Mouse (Mus musculus): ENCODE results near the gene Gm20422. TPM values are rescaled to one million over a fixed set of nuclear protein-coding genes. Genes with fewer than 3 reads are reported as not detected.

Gene Gm20422
- polyA plus RNA-seq, 1 experiment from 2014 or later: 1.3 TPM

DNA sequence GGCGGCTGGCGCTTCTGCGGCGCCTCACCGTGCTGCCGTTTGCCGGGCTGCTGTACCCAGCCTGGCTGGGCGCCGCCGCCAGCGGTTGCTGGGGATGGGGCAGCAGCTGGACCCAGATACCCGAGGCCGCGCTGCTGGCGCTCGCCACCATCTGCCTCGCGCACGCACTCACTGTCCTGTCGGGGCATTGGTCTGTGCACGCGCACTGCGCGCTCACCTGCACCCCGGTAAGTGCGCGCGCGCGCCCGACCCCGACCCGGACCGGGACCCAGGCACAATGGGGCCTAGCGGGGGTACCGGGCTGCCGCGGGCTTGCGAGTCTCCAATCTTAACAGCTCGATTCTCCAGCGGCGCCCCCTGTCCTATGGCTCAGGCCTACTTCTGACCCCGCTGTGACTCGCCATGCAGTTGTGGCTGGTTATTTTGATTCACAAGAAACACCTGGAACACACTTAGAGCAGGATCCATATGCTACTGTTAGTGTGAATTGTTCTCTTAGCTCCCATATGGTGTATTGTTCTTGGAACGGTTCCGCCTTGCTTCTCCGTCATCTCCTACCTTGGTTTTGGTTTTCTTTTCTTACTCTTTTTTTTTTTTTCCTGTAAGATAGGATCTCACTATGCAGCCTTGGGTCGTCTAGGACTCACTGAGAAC lies 16.9 kb upstream of the Gm20422 start:
- peak overlapping the region; percentile 83 for H3K4me2 ChIP-seq (replicated peaks)
- peak; percentile 74 for ATAC-seq (ENCODE audit: low FRiP score, low read depth)
- H3K9me3 ChIP-seq: no peaks in the 10 kb centered on the region
- peak overlapping the region; percentile 87 for H3K9ac ChIP-seq
- H3K36me3 ChIP-seq: peaks cover 30% of the 10 kb centered on the region
- peak overlapping the region; percentile 51 for H3K27ac ChIP-seq
- WGBS: under 1% methylated on average over 48 of the region's 48 CpGs
- H3K4me3 ChIP-seq: peak overlapping the region; percentile 97
- peaks cover 13% of the 10 kb centered on the region for H3K4me1 ChIP-seq
- no peaks in the 10 kb centered on the region for H3K27me3 ChIP-seq (replicated peaks)

DNA sequence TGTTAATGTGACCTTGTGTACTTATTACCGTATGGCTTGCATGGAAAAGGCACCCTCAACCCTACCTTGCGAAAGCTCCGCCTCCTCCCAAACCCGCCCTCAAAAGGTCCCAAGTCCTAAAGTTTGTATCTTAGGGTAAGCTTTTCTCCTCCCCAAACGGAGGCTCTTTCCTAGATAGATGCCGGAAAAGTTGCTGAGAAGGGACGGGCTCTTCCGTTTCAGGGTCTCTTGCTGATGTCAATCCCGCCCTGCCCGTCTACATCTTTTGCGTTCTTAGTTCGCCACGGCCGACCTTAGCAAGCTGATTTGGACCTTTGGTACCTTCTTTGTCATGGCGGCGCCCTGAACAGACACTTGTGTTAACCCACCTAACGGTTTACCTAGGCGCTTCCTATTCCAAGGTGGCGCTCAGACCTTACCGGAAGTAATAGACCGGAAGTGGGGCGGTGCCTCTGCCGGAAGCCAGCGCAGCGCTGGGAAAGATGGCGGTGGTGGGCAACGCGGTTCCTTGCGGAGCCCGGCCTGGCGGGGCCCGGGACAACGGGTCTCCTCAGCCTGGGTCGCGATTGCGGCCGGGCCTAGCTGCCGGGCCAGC lies 16.2 kb upstream of the Gm20422 start, which contains the start of the genes Atp13a1 and Zfp866:
Atp13a1 (plus strand) TSS at position 391 of the 595 bp plus-strand sequence.
Zfp866 (minus strand) TSS at position 406 of the 595 bp plus-strand sequence.
- peak within 1 kb of the TSS; percentile 51 for H3K27ac ChIP-seq

DNA sequence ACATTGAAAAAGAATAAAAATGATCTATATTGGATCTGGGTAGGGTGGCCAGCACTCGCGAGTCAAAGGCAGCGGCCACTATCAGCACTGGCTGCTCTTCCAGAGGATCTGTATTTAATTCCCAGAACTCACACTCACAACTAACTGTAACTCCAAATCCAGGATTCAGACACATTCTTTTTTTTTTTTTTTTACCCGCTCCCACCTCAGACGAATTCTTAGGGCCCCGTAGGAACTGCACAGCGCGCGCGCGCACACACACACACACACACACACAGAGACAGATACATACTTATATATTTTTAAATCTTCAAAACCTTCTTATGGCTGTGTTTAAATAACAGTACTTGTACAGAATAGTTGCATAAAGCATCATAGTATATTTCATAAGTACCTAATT lies 15.7 kb upstream of the Gm20422 start:
- Histone ChIP-seq H3K4me1 (peaks cover 13% of the 10 kb centered on the region), H3K4me2 (replicated peaks) (peak overlapping the region; percentile 83), H3K36me3 (peaks cover 18% of the 10 kb centered on the region), H3K9me3 (no peaks in the 10 kb centered on the region), H3K4me3 (peak overlapping the region; percentile 97), H3K27me3 (replicated peaks) (no peaks in the 10 kb centered on the region), H3K9ac (peak overlapping the region; percentile 87), H3K27ac (no peak overlapping the region)
- peak; percentile 26; the same call in 1 of the 2 replicates for ATAC-seq (ENCODE audit: low FRiP score, low read depth)
- WGBS: 34% methylated on average over 11 of the region's 11 CpGs

More for the DNA sequence above, 16.2 kb upstream of the Gm20422 start, which contains the start of the genes Atp13a1 and Zfp866:
- H3K9me3 ChIP-seq: no peaks in the 10 kb centered on the region
- peak within 1 kb of the TSS; percentile 87 for H3K9ac ChIP-seq
- peak within 1 kb of the TSS; percentile 97 for H3K4me3 ChIP-seq
- peaks cover 23% of the 10 kb centered on the region for H3K36me3 ChIP-seq
- peak within 1 kb of the TSS; percentile 83 for H3K4me2 ChIP-seq (replicated peaks)
- under 1% methylated on average over 38 of the region's 38 CpGs for WGBS
- H3K27me3 ChIP-seq (replicated peaks): no peaks in the 10 kb centered on the region
- peak; percentile 96 for ATAC-seq (ENCODE audit: low FRiP score, low read depth)
- peaks cover 13% of the 10 kb centered on the region for H3K4me1 ChIP-seq

DNA sequence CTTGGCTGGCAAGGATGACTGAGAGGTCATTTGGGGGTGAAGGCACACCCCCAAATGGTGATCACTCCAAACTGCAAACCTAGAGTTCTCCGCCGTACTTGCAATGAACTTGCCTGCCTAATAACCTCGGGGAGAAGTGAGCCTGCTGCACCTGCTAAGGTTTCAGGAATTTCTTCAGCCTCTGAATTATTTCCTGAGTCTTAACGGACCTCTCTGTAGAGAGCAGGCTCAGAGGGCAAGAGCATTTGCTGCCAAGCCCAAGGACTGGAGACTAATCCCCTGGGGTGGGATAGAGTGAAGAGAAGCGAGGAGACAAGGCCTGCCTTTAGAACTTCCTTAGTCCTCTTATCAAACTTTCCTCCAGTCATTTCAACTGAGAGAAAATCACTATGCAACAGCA lies 15.0 kb upstream of the Gm20422 start:
- Histone ChIP-seq H3K4me1 (peaks cover 13% of the 10 kb centered on the region), H3K4me2 (replicated peaks) (no peak overlapping the region), H3K27me3 (replicated peaks) (no peaks in the 10 kb centered on the region), H3K9ac (no peak overlapping the region), H3K9me3 (no peaks in the 10 kb centered on the region), H3K36me3 (peaks cover 12% of the 10 kb centered on the region; the same call in 1 of the 2 replicates), H3K4me3 (no peak overlapping the region), H3K27ac (no peak overlapping the region)
- no peak for ATAC-seq (ENCODE audit: low FRiP score, low read depth)
- WGBS: 84% methylated on average over 5 of the region's 5 CpGs

DNA sequence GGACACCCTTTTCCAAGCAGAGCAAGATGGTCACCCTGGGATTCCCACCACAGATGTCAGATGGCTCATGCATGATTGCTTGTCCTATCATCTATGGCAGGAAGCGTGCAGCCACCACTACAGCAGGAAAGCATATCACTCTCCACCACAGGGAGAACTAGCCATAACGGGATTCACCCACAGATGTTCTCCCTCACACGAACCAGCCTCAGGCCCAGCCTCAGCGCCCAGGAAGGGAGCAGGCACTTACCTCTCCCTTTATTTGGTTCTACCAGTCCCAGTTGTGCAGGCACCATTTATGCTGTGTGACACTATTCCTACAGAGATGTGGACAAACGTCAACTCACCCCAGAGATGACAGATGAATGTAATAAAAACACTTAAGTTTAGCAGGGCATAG lies 14.4 kb upstream of the Gm20422 start:
- no peak for ATAC-seq (ENCODE audit: low FRiP score, low read depth)
- Histone ChIP-seq H3K4me1 (peaks cover 13% of the 10 kb centered on the region), H3K4me2 (replicated peaks) (no peak overlapping the region), H3K27ac (no peak overlapping the region), H3K4me3 (no peak overlapping the region), H3K36me3 (peaks cover 6% of the 10 kb centered on the region; the same call in 1 of the 2 replicates), H3K9ac (no peak overlapping the region), H3K9me3 (no peaks in the 10 kb centered on the region), H3K27me3 (replicated peaks) (no peaks in the 10 kb centered on the region)
- WGBS: 90% methylated on average over 5 of the region's 5 CpGs

GRCm38 (mm10) chr8:69777111-69777510 lies 2.4 kb upstream of the Gm20422 start:
- H3K27me3 ChIP-seq (replicated peaks): no peaks in the 10 kb centered on the region
- H3K4me2 ChIP-seq (replicated peaks): no peak overlapping the region
- peaks cover 14% of the 10 kb centered on the region for H3K4me1 ChIP-seq
- no peak overlapping the region for H3K27ac ChIP-seq
- H3K9me3 ChIP-seq: no peaks in the 10 kb centered on the region
- no peaks in the 10 kb centered on the region for H3K36me3 ChIP-seq
- 68% methylated on average over 8 of the region's 12 CpGs for WGBS
- no peak overlapping the region for H3K9ac ChIP-seq
- H3K4me3 ChIP-seq: no peak overlapping the region
- ATAC-seq (ENCODE audit: low FRiP score, low read depth): no peak

DNA sequence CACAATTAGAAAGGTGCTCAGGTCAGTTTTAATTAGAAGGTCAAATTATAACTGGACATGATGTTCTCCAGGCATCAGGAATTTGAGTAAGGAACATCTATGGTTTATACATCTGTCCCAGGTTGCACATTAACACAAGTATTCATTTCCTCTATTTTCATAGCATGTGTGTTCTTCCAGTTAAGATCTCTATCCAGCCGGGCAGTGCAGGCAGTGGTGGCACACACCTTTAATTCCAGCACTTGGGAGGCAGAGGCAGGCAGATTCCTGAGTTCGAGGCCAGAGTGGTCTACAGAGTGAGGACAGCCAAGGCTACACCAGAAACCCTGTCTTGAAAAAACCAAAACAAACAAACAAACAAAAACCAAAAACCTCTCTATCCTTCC lies 456 bp upstream of the Gm20422 start:
- Histone ChIP-seq H3K4me2 (replicated peaks) (peak overlapping the region; percentile 69), H3K4me1 (peaks cover 19% of the 10 kb centered on the region), H3K27me3 (replicated peaks) (no peaks in the 10 kb centered on the region), H3K27ac (no peak overlapping the region), H3K36me3 (peaks cover 4% of the 10 kb centered on the region; the same call in 1 of the 2 replicates), H3K9me3 (no peaks in the 10 kb centered on the region), H3K4me3 (peak overlapping the region; percentile 77; the same call in 1 of the 2 replicates), H3K9ac (no peak overlapping the region)
- WGBS: 66% methylated on average over 2 of the region's 2 CpGs
- ATAC-seq (ENCODE audit: low FRiP score, low read depth): peak; percentile 36; the same call in 1 of the 2 replicates

GRCm38 (mm10) chr8:69772106-69772505 lies 2.6 kb downstream of the Gm20422 start:
- Histone ChIP-seq H3K27ac (no peak overlapping the region), H3K9ac (no peak overlapping the region), H3K36me3 (peaks cover 32% of the 10 kb centered on the region), H3K9me3 (no peaks in the 10 kb centered on the region), H3K4me2 (replicated peaks) (0 out of 2 replicates have a peak overlapping the region, but pooled peaks have one; percentile 10), H3K4me1 (peaks cover 19% of the 10 kb centered on the region), H3K4me3 (no peak overlapping the region), H3K27me3 (replicated peaks) (no peaks in the 10 kb centered on the region)
- ATAC-seq (ENCODE audit: low FRiP score, low read depth): no peak
- 80% methylated on average over 2 of the region's 2 CpGs for WGBS

DNA sequence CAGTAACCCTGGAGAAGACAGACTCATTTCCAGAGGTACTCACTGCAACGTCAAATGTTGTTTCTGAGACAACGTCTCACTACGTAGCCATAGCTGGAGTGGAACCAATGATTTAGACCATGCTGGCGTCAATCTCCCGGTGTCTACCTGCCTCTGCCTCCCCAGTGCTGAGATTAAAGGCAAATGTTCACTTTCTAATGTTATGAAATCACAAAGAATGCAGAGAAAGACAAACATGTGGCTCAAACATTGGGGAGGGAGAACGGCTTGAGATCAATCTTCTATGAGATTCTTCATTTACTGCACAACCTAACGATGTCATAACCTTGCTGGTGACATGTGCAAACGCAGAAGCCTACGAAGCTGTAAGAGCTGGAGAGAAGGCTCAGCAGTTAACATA lies 3.5 kb downstream of the Gm20422 start:
- Histone ChIP-seq H3K27me3 (replicated peaks) (no peaks in the 10 kb centered on the region), H3K9me3 (no peaks in the 10 kb centered on the region), H3K9ac (no peak overlapping the region), H3K4me2 (replicated peaks) (no peak overlapping the region), H3K4me3 (no peak overlapping the region), H3K4me1 (peaks cover 19% of the 10 kb centered on the region), H3K36me3 (peaks cover 39% of the 10 kb centered on the region), H3K27ac (no peak overlapping the region)
- ATAC-seq (ENCODE audit: low FRiP score, low read depth): no peak
- WGBS: 91% methylated on average over 9 of the region's 9 CpGs

DNA sequence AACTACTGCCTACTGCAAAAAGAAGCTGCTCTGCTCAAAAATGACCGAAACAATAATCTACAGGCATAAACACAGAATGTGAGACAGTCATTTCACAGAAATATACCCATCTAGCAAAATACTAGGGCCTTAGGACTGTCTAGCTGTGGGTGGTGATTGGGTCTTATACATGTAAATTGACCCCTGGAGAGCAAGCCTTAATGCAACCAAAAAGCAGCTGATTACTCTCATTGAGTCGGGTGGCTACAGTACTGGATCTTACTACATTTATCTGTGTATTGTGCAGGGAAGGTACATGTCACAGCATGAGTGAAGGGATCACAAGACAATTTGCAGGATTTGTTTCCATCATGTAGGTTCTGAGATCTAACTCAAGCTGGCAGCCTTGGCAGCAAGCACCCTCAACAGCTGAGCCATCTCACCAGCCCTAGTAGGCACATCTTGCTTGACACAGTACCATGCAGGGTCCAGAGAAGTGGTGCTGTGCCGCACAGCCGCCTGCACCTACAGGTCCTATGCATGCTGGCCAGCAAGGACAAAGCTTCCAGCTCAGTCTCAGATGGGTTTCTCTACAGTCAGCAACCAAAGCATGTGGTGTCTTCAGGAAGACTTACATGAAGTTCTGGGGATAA lies 12.8 kb downstream of the Gm20422 start:
- no peaks in the 10 kb centered on the region for H3K9me3 ChIP-seq
- H3K36me3 ChIP-seq: peaks cover 64% of the 10 kb centered on the region
- H3K9ac ChIP-seq: no peak overlapping the region
- no peaks in the 10 kb centered on the region for H3K27me3 ChIP-seq (replicated peaks)
- H3K4me1 ChIP-seq: no peaks in the 10 kb centered on the region
- H3K4me2 ChIP-seq (replicated peaks): no peak overlapping the region
- no peak overlapping the region for H3K4me3 ChIP-seq
- no peak overlapping the region for H3K27ac ChIP-seq
- 91% methylated on average over 4 of the region's 4 CpGs for WGBS
- no peak for ATAC-seq (ENCODE audit: low FRiP score, low read depth)

- no peak overlapping the region for H3K4me3 ChIP-seq
- H3K27ac ChIP-seq: no peak overlapping the region
- no peaks in the 10 kb centered on the region for H3K4me1 ChIP-seq
- ATAC-seq (ENCODE audit: low FRiP score, low read depth): no peak
- no peaks in the 10 kb centered on the region for H3K27me3 ChIP-seq (replicated peaks)
- peaks cover 38% of the 10 kb centered on the region for H3K36me3 ChIP-seq
- no peaks in the 10 kb centered on the region for H3K9me3 ChIP-seq
- no peak overlapping the region for H3K4me2 ChIP-seq (replicated peaks)
- no peak overlapping the region for H3K9ac ChIP-seq
- WGBS: 93% methylated on average over 5 of the region's 5 CpGs
Observed at GRCm38 (mm10) chr8:69758316-69758715, 16.4 kb downstream of the Gm20422 start.

DNA sequence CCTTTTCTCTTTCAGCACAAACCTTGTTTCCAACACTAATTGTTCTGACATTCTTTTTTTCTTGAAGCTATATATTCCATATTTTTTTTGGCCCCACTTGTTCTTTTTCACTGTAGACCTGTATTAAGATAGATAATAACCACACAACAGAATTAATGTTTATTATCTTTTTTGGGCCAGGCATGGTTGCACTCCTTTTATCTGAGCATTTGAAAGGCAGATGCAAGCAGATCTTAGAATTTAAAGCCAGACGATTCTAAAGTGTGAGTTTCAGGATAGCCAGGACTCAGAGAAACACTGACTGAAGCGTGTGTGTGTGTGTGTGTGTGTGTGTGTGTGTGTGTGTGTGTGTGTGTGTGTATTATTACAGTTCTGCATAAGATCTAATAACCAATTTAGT lies 22.2 kb downstream of the Gm20422 start:
- no peak for ATAC-seq (ENCODE audit: low FRiP score, low read depth)
- Histone ChIP-seq H3K27ac (no peak overlapping the region), H3K4me3 (no peak overlapping the region), H3K9me3 (no peaks in the 10 kb centered on the region), H3K4me1 (peaks cover 8% of the 10 kb centered on the region), H3K4me2 (replicated peaks) (no peak overlapping the region), H3K27me3 (replicated peaks) (no peaks in the 10 kb centered on the region), H3K36me3 (peaks cover 14% of the 10 kb centered on the region), H3K9ac (no peak overlapping the region)
- WGBS: 94% methylated on average over 2 of the region's 2 CpGs

All from neural tube, embryonic 12.5 days (tissue).